Mouse (Mus musculus) olfactory bulb, adult 2 months (tissue): Measurements from ENCODE around the gene Xylt1.

Experiments
- CTCF ChIP-seq: fragments of 200-500 bp; IDR thresholded peaks from 2 replicates; pipeline ENCODE4 v1.5.1; 2012; ENCODE audit warnings: low read depth, mild to moderate bottlenecking, low read length, moderate library complexity; ENCODE audit not compliant: insufficient read depth
- POLR2A ChIP-seq: fragments of 200-500 bp; IDR thresholded peaks from 2 replicates; pipeline ENCODE4 v1.6.1; 2012; ENCODE audit warnings: mild to moderate bottlenecking, low read depth, low read length, moderate library complexity; ENCODE audit not compliant: insufficient read depth

GRCm38 (mm10) chr7:117369290-117369941 is 11.4 kb upstream of the Xylt1 start:
- TF ChIP-seq POLR2A (no peak), CTCF (no peak)
